8 mouse cellular contexts compared by ENCODE assay signal in the genomic region with DNA sequence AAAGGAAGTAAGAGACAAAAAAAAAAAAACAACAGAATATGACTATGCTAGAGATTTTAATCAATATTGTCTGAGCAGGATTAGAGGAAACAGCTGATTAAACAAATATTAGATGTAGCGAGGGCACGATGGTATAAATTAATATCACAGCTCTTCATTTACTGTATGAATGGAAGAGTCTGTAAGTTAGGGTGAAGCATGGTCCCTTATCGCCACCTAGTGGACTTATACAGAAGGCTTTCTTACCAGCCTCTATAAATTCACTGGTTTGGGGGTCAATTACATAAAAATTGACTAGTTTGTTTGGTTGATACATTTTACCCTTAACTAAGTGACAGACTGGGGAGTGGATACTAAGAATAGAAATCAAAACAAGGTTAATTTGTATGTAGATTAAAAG. TPM values are rescaled to one million over a fixed set of nuclear protein-coding genes. Genes with fewer than 3 reads are reported as not detected.
DNase-seq lines count a peak whose midpoint lies in the region; ATAC-seq lines count a peak whose summit lies in the region.

No protein-coding gene starts in this region.

- ATAC-seq in megakaryocyte-erythroid progenitor cell, adult 5-6 weeks (replicated peaks; ENCODE audit: low FRiP score, low TSS enrichment, poor library complexity, severe bottlenecking) = peak; percentile 78

- peak; percentile 45 for DNase-seq in adrenal gland, postnatal 10 days
- DNase-seq in adrenal gland, adult 8-10 months = no peak
- DNase-seq in layer of hippocampus, adult 9-10 months (ENCODE audit: low spot score) = peak; percentile 55
- no peak for DNase-seq in layer of hippocampus, postnatal 36 days
- DNase-seq in brain, adult 2 months (ENCODE audit: low read depth, low spot score) = peak; percentile 82
- DNase-seq in heart, postnatal 4 days = peak; percentile 33
- DNase-seq in spleen, postnatal 4 days (ENCODE audit: low spot score in 2 of 2) = no peak

RNA-seq across cellular contexts. Expression of gene Hapln1, which starts 3.4 kb away (rescaled TPM):
- total RNA-seq in adrenal gland, postnatal 10 days (2021) = 1 to 10 TPM; 4.0 to 4.6 TPM
- total RNA-seq in adrenal gland, adult 8-10 months (2022) = 1 to 10 TPM; 1.8 to 4.3 (median 2.7) TPM
- 10 to 100 TPM; 41.6 to 43.2 TPM for total RNA-seq in layer of hippocampus, postnatal 36 days (2021)
- total RNA-seq in heart, postnatal 4 days (2021) = 1 to 10 TPM in 1 of 2 experiments, under 1 TPM in 1; 0.81 to 1.8 TPM
- not detected in 2 replicates for total RNA-seq in megakaryocyte-erythroid progenitor cell, adult 5-6 weeks (2014; fragmentation: Nextera tagmentation)
- total RNA-seq in megakaryocyte-erythroid progenitor cell, adult 5-6 weeks (2017) = not detected in 2 replicates

Comparison
In these comparisons a context has a peak if more than half of its experiments do, and no peak if none do; other contexts are left out.
1. DNase-seq: peak in adrenal gland, postnatal 10 days (single experiment), layer of hippocampus, adult 9-10 months (single experiment), brain, adult 2 months (single experiment) and heart, postnatal 4 days (single experiment); none in adrenal gland, adult 8-10 months (single experiment), layer of hippocampus, postnatal 36 days (0 of 2) and spleen, postnatal 4 days (0 of 2).
2. RNA of gene Hapln1, which starts 3.4 kb away (total RNA-seq): 41.6 to 43.2 TPM in layer of hippocampus, postnatal 36 days; 4.0 to 4.6 TPM in adrenal gland, postnatal 10 days, 1.8 to 4.3 TPM in adrenal gland, adult 8-10 months, 0.81 to 1.8 TPM in heart, postnatal 4 days and not detected in megakaryocyte-erythroid progenitor cell, adult 5-6 weeks; every median in the first group is over 4 times any median in the second.